Mouse (Mus musculus): Measurements from ENCODE around the gene Trim2. TPM values are rescaled to one million over a fixed set of nuclear protein-coding genes. Genes with fewer than 3 reads are reported as not detected.

The Trim2 gene
- total RNA-seq, 1 experiment from 2014 or later = not detected

GRCm38 (mm10) chr3:84296676-84297075, 10.0 kb downstream of the Trim2 start:
- no peak for ATAC-seq (replicated peaks; ENCODE audit: insufficient number of reproducible peaks, low FRiP score, low TSS enrichment, poor library complexity, severe bottlenecking)

DNA sequence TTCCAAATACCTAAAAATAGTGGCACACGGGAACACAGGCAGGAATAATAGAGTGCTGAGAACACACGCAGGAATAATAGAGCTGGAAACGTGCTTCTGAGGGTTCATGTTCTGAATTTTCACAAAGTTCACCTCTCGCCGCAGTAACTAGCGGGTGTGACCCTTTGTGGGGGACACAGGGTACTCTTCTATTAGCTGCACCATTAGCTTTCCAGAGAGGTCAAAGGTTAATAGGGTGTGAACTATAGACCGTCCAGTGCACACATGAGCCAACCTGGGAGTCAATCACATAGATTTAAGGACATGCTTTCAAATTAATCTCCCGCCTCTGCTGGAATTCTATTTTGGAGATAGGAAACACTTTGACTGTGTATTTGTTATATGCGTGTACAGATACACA, 11.9 kb downstream of the Trim2 start:
- ATAC-seq (replicated peaks; ENCODE audit: insufficient number of reproducible peaks, low FRiP score, low TSS enrichment, poor library complexity, severe bottlenecking) = no peak

DNA sequence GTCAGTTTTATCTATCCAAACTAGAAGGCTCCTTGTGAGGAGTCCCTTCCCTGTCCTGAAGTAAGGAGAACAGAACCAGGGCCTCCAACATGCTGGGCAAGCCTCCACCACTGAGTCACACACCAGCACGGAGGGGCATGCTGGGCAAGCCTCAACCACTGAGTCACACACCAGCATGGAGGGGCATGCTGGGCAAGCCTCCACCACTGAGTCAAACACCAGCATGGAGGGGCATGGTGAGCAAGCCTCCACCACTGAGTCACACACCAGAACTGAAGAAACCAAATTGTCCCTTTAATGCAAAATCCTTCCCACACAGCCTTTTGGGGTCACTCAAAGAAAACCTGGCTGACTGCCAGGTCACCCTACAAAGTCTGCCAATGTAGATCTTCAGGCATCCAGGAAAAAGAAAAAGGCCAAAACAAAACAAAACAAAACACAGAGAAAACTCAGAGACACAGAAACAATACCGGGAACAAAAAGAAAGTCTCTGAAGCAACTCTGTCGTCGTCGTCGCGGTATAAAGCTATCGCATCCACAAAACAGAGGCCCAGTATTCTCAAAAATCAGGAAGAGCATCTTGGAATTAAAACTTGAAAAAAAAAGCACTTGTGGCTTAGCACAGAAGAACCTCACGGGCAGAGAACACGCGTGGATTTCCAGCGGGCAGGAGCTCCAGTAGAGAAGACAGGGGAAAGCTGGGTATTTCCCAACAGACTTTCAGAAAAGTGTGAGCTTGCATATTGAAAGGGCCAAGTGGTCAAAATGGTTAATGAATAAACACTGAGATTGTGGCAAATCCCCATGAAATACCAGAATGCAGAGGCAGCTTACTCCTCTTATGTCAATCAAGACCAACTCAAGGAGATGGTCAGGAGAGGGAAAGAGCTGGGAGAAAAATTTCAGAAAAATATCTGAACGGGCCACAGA, 12.7 kb downstream of the Trim2 start:
- no peak for ATAC-seq (replicated peaks; ENCODE audit: insufficient number of reproducible peaks, low FRiP score, low TSS enrichment, poor library complexity, severe bottlenecking)

DNA sequence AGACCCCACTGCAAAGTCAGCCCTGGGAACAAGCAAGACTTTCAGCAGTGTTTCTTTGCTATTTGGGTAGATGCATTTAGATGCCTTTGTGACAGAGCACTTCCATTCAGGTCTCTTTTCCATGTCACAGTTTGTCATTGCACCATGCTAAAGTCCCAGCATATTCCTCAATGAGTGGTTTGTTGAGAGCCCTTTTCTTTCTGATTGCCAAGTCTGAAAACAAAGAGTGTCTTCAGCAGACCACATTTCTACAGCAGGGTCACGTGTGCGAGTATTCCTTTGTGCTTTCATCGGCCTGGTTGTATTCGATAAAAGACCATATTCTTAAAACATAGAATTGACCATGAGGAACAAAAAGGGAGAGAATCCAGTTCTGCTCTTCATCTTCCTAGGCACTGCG, 14.4 kb downstream of the Trim2 start:
- ATAC-seq (replicated peaks; ENCODE audit: insufficient number of reproducible peaks, low FRiP score, low TSS enrichment, poor library complexity, severe bottlenecking) = no peak

DNA sequence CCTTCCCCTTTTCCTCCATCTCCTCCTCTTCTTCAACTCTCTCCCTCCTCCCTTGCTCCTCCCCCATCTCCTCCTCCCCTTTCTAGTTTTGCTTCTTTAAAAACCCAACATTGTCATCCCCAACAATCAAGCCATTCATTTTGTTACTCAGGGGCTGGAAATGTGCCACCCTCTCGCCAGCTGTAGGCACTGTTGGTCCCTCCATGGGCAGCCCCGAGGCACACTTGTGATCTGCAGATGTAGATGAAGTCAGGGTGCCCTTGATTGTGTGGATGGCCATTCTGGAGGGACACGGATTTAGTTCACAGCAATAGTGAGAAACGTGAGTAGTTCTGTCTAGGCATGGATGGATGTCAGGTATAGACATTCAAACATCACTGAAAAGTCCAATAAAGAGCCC, 17.7 kb downstream of the Trim2 start:
- no peak for ATAC-seq (replicated peaks; ENCODE audit: insufficient number of reproducible peaks, low FRiP score, low TSS enrichment, poor library complexity, severe bottlenecking)

DNA sequence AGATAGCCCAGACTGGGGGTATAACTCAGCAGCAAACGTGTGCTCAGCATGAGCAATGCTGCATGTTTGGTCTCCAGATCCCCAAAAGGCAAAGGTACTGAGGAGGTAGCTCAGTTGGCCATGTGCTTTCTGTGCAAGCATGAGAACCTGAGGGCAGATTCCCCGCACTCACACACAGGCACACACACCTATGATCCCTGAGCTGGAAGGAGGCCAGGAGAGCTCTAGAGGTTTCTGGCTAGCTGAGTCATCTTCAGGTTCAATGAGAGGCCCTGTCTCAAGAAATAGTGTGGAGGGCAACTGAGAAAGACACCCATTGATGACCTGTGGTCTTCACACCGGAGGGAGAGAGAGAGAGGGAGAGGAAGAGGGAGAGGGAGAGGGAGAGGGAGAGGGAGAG, 19.4 kb downstream of the Trim2 start:
- no peak for ATAC-seq (replicated peaks; ENCODE audit: insufficient number of reproducible peaks, low FRiP score, low TSS enrichment, poor library complexity, severe bottlenecking)

DNA sequence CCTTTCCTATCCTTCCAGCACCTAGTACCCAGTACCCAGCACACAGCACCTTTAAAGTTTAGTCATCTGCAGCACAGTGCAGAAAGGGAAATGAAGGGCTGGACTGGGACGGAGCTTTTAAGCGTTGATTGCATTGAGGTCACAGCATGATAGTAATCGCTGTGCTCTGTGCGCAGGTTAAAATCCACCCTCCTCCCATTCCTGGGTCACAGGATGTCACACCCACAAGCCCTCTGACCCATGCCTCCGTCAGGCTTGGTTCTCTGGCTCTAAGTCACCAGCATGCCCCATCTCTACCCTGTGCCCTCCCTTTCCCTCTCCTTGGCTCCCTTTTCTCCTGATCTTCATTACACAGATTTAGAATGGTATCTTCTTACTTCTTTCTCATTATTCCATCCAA, 20.4 kb downstream of the Trim2 start:
- ATAC-seq (replicated peaks; ENCODE audit: insufficient number of reproducible peaks, low FRiP score, low TSS enrichment, poor library complexity, severe bottlenecking) = no peak

DNA sequence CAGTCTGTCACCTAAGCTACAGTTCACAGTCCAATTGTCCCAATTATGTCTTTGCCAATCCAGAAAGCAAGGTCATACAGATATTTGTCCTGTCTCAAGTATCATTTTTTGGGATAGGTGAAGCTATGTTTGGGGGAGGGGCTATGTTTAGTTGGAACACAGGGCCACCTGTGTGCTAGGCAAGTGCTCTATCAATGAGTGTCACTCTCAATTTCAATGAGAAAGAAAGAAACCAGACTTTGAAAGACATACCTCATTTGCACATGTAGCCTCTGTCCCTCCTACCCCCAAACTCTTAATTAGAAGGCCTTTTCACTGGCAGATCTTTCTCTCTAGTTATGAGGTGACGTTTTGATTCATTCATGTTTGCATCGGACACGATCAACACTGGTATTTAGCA, 21.9 kb downstream of the Trim2 start:
- ATAC-seq (replicated peaks; ENCODE audit: insufficient number of reproducible peaks, low FRiP score, low TSS enrichment, poor library complexity, severe bottlenecking) = no peak

DNA sequence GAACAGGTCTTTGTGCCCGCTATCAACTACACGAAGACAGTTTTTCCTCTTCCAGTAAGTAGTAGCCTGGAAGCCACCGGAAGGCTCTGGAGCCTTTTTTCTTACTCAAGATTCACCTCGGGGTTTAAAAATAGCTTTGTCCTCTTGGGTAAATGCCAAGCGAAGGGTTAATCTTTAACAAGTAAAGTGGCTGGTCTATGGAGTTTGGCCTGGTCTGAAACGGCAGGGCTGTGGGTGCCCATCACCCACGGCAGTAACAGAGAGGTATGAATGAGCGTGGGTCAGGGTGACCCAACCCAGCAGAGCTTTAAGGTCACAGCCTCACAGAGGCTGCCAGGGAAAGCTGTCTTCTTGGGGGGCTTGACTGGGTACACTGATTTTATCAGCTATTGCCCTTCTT, 23.2 kb downstream of the Trim2 start:
- no peak for ATAC-seq (replicated peaks; ENCODE audit: insufficient number of reproducible peaks, low FRiP score, low TSS enrichment, poor library complexity, severe bottlenecking)

- no peak for ATAC-seq (replicated peaks; ENCODE audit: insufficient number of reproducible peaks, low FRiP score, low TSS enrichment, poor library complexity, severe bottlenecking)
These were observed 24.7 kb downstream of the Trim2 start for GRCm38 (mm10) chr3:84281936-84282371.

- ATAC-seq (replicated peaks; ENCODE audit: insufficient number of reproducible peaks, low FRiP score, low TSS enrichment, poor library complexity, severe bottlenecking) = no peak
These were observed 27.9 kb downstream of the Trim2 start for GRCm38 (mm10) chr3:84278809-84279208.

- ATAC-seq (replicated peaks; ENCODE audit: insufficient number of reproducible peaks, low FRiP score, low TSS enrichment, poor library complexity, severe bottlenecking) = no peak
These were observed 31.6 kb downstream of the Trim2 start for GRCm38 (mm10) chr3:84275124-84275523.

DNA sequence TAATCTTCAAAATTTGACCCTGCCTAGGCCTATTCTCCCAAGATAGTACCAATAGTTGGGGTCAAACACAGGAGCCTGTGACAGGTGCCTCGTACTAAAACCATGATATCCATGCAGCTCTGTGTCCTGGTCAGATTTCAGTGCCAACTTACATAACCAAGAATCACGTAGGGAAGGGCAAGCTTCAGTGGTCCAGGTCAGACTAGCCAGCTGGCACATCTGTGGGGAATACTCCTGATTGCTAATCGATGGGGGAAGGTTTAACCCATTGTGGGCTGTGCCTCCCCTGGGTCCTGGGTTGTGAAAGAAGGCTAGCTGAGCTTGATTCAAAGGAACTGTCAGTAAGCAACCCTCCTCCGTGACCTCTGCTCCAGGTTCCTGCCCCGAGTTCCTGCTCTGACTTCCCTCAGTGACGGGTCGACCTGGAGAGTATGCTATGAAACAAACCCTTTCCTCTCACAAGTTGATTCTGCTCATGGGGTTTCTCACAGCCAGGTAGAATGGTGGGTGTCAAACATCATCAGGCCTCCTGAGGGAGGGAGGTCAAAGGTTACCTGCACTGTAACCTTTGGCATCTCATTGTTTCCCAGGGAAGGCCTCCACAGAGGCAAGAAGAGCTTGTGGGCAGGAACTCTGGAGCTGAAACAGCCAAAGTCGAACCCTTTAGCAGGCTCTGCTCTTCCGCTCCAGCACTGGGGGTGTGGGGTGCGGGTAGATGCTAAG, 34.2 kb downstream of the Trim2 start:
- no peak for ATAC-seq (replicated peaks; ENCODE audit: insufficient number of reproducible peaks, low FRiP score, low TSS enrichment, poor library complexity, severe bottlenecking)

GRCm38 (mm10) chr3:84271794-84272193, 34.9 kb downstream of the Trim2 start:
- ATAC-seq (replicated peaks; ENCODE audit: insufficient number of reproducible peaks, low FRiP score, low TSS enrichment, poor library complexity, severe bottlenecking) = no peak

DNA sequence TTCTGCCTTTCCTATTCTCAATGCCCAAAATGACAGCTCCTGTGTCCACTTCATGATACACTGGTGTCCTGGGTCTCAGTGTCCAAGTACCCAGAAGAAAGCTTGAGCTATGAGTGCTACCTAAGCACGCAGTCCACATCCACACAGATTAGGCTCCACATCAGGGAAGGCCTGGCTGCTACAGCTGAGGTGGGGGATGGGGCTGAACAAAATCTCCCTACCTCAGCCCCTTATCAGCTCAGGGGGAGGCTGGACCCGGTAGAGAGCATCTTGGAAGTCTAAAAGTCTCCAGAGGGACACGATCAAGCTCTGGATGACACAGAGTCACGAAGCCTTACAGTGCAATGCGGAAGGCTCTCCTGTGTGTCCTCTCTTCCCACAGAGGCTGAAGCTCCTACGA, 35.6 kb downstream of the Trim2 start:
- no peak for ATAC-seq (replicated peaks; ENCODE audit: insufficient number of reproducible peaks, low FRiP score, low TSS enrichment, poor library complexity, severe bottlenecking)

- no peak for ATAC-seq (replicated peaks; ENCODE audit: insufficient number of reproducible peaks, low FRiP score, low TSS enrichment, poor library complexity, severe bottlenecking)
These were observed 36.1 kb downstream of the Trim2 start for GRCm38 (mm10) chr3:84270624-84270995.

GRCm38 (mm10) chr3:84269987-84270623, 36.6 kb downstream of the Trim2 start:
- no peak for ATAC-seq (replicated peaks; ENCODE audit: insufficient number of reproducible peaks, low FRiP score, low TSS enrichment, poor library complexity, severe bottlenecking)

- no peak for ATAC-seq (replicated peaks; ENCODE audit: insufficient number of reproducible peaks, low FRiP score, low TSS enrichment, poor library complexity, severe bottlenecking)
These were observed 38.2 kb downstream of the Trim2 start for GRCm38 (mm10) chr3:84268434-84268833.

- ATAC-seq (replicated peaks; ENCODE audit: insufficient number of reproducible peaks, low FRiP score, low TSS enrichment, poor library complexity, severe bottlenecking) = no peak
These were observed 40.2 kb downstream of the Trim2 start for GRCm38 (mm10) chr3:84266391-84266931.
